Mouse (Mus musculus) intestine, postnatal 0 days (tissue): ENCODE results near the gene H2-D1. TPM values are rescaled to one million over a fixed set of nuclear protein-coding genes. Genes with fewer than 3 reads are reported as not detected.

Source experiments
- ATAC-seq: fragments of 200-750 bp; cut with Nextera tagmentation; 2 replicates; pipeline ENCODE4 v1.8.0; 2017; ENCODE audit warnings: mild to moderate bottlenecking, moderate TSS enrichment, moderate library complexity
- H3K27ac ChIP-seq: fragments of 300-500 bp; sonication (generic); 2 replicates; pipeline ENCODE4 v1.5.1; 2014; ENCODE audit warnings: mild to moderate bottlenecking, low read depth, low read length, moderate library complexity
- H3K27me3 ChIP-seq: fragments of 300-500 bp; sonication (generic); replicated peaks from 2 replicates; pipeline ENCODE4 v1.6.1; 2014; ENCODE audit warnings: low read length, mixed read lengths; ENCODE audit not compliant: control insufficient read depth, insufficient read depth
- H3K36me3 ChIP-seq: fragments of 300-500 bp; sonication (generic); 2 replicates; pipeline ENCODE4 v1.6.1; 2014; ENCODE audit warnings: mild to moderate bottlenecking, moderate library complexity; ENCODE audit not compliant: control insufficient read depth, insufficient read depth
- H3K4me1 ChIP-seq: fragments of 300-500 bp; sonication (generic); replicated peaks from 2 replicates; pipeline ENCODE4 v1.6.1; 2014; ENCODE audit warnings: antibody characterized with exemption, low read length, mixed read lengths; ENCODE audit not compliant: control insufficient read depth, insufficient read depth
- H3K4me2 ChIP-seq: fragments of 300-500 bp; sonication (generic); replicated peaks from 2 replicates; pipeline ENCODE4 v1.6.1; 2014; ENCODE audit warnings: low read depth, mild to moderate bottlenecking, moderate library complexity
- H3K4me3 ChIP-seq: fragments of 300-500 bp; sonication (generic); 2 replicates; pipeline ENCODE4 v1.5.1; 2014; ENCODE audit warnings: low read depth, low read length
- H3K9ac ChIP-seq: fragments of 300-500 bp; sonication (generic); 2 replicates; pipeline ENCODE4 v1.6.1; 2014; ENCODE audit warnings: mild to moderate bottlenecking, low read depth, low read length
- H3K9me3 ChIP-seq: fragments of 300-500 bp; sonication (generic); 2 replicates; pipeline ENCODE4 v1.6.1; 2016; ENCODE audit warnings: mixed run types; ENCODE audit not compliant: control insufficient read depth
- CTCF ChIP-seq: sonication (generic); IDR thresholded peaks from 2 replicates; pipeline ENCODE4 v1.5.1; 2016; ENCODE audit warnings: low read depth, mild to moderate bottlenecking, control low read depth, antibody characterized with exemption, moderate library complexity
- WGBS: fragments of 180-500 bp; shearing (Covaris S2); extraction: QIAGEN DNeasy Blood & Tissue Kit; methylation state at CpG from one replicate; pipeline ENCODE4 v1.1.7; 2014; 5-methylcytosine and 5-hydroxymethylcytosine counted together
- polyA plus RNA-seq: library from polyadenylated mRNA; unstranded; fragments of >200 nt; fragmentation: Nextera tagmentation; extraction: Ambion mirVana; gene quantifications from 2 replicates; pipeline ENCODE4 v1.2.1, GENCODE M21; 2015

Gene H2-D1
- polyA plus RNA-seq, 1 experiment from 2014 or later = 681 TPM

DNA sequence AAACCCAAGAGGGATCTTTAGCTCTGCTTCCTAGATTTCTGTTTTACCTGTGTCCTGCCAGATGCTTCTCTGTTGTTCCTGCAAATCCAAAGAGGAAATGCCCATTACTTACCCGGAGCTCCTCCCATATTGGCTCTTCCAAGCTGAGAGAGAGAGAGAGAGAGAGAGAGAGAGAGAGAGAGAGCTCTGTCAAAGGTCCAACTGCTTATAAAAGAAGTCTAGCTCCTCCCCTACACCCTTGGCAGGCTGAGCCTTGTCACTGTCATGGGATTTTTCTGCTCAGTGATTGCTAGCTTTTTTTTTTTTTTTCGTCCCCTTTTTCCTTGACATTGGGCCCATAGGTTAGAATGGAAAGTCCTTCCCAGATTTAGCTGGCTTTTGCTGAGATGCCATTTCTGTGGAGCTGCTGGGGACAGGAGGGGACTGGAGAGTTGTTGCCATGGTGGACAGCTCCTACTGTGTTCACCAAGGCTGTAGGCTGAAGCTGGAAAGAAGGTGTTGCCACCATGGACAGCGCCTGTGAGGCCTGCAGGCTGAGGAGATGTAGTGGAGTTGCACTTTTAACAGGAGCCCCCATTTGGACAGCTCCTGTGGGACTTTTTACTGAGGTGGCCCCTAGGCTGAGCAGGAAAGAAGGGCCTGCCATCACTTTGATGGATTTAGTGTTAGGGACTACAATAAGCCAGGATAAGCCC lies 7.3 kb downstream of the H2-D1 start:
- 0 out of 2 replicates have a peak, but pooled peaks have one; percentile 39 for ATAC-seq
- H3K4me2 ChIP-seq = no peak overlapping the region
- H3K27me3 ChIP-seq = no peaks in the 10 kb centered on the region
- H3K4me1 ChIP-seq = no peaks in the 10 kb centered on the region
- WGBS = 30% methylated on average over 3 of the region's 3 CpGs
- H3K27ac ChIP-seq = no peak overlapping the region
- no peak for TF ChIP-seq CTCF
- no peaks in the 10 kb centered on the region for H3K9me3 ChIP-seq
- H3K9ac ChIP-seq = no peak overlapping the region
- no peak overlapping the region for H3K4me3 ChIP-seq
- peaks cover 13% of the 10 kb centered on the region; the same call in 1 of the 2 replicates for H3K36me3 ChIP-seq

DNA sequence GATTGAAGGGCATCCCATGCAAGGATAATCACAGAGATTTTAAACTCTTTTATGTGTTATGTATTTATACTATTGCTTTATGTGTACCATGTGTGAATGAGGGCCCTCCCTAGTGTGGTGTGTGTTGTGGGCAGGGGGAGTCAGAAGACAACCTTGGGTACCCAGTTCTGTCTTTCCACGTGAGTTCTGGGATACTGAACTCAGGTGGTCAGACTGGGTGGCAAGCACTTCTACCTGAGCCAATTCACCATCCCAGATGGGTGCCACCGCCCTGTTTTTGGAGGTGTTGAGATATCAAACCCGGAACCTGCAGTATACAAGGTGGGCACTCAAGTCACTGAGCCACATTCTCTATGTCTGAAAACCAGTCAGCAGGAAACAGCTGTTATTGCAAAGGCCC lies 9.7 kb downstream of the H2-D1 start:
- Histone ChIP-seq H3K4me3 (no peak overlapping the region), H3K4me2 (no peak overlapping the region), H3K9me3 (no peaks in the 10 kb centered on the region), H3K36me3 (no peaks in the 10 kb centered on the region), H3K27me3 (0 out of 2 replicates have a peak, but pooled peaks cover 9% of the 10 kb centered on the region), H3K27ac (no peak overlapping the region), H3K9ac (no peak overlapping the region), H3K4me1 (no peaks in the 10 kb centered on the region)
- no peak for ATAC-seq
- no peak for TF ChIP-seq CTCF
- 64% methylated on average over 3 of the region's 3 CpGs for WGBS

DNA sequence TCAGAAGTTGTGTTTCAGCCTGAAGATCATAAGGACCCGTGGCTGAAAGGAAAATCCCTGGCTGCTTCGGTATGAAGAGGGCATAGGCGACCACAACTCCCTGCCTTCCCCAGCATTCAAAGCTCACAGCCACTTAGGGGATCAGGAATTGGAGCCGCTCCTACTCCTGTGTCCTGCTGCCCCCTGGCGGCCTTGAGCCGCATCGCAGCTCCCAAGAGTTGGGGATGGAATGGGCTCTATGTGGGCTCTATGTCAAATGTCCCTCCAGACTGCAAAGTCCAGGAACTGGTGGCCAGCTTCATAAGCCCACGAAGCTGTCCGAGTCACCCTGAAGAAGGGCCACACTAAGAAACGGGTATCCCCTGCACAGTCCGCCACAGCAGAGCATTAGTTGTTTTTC lies 12.2 kb downstream of the H2-D1 start:
- H3K4me3 ChIP-seq = no peak overlapping the region
- H3K27ac ChIP-seq = no peak overlapping the region
- no peaks in the 10 kb centered on the region for H3K4me1 ChIP-seq
- H3K9me3 ChIP-seq = no peaks in the 10 kb centered on the region
- WGBS = 4% methylated on average over 11 of the region's 11 CpGs
- peak; percentile 38; the same call in 1 of the 2 replicates for ATAC-seq
- H3K27me3 ChIP-seq = 0 out of 2 replicates have a peak, but pooled peaks cover 9% of the 10 kb centered on the region
- TF ChIP-seq CTCF = peak; percentile 94
- H3K36me3 ChIP-seq = no peaks in the 10 kb centered on the region
- H3K4me2 ChIP-seq = no peak overlapping the region
- no peak overlapping the region for H3K9ac ChIP-seq

DNA sequence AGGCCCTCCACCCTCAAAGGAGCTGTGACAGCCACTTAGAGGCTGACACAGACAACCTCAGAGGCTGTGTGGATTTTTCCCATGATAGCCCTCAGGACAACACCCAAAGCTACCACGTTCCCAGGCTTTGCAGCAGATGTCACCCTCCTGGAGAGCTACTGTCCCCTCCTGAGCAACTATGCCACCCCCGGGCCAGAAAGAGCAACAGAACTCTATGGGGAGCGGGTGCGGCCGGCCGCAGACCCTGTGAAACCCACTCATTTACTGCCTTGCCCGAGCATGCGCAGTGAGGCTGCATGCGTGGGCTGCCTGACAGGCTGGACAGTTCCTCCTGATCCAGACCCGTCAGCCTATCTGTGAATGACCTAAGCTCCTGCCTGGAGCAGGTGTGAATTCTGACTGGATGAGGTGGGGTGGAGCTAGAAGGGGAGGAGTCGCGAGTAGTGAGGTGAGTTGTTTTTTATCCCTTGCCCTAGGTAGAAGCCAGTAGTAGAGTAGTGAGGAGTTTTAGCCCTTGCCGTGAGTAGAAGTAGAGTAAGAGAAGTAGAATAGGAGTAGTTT lies 13.9 kb downstream of the H2-D1 start:
- ATAC-seq = no peak
- H3K27me3 ChIP-seq = 0 out of 2 replicates have a peak, but pooled peaks cover 9% of the 10 kb centered on the region
- no peaks in the 10 kb centered on the region for H3K36me3 ChIP-seq
- H3K27ac ChIP-seq = no peak overlapping the region
- WGBS = 14% methylated on average over 13 of the region's 13 CpGs
- no peaks in the 10 kb centered on the region for H3K4me1 ChIP-seq
- no peak for TF ChIP-seq CTCF
- H3K4me2 ChIP-seq = no peak overlapping the region
- H3K4me3 ChIP-seq = no peak overlapping the region
- no peaks in the 10 kb centered on the region for H3K9me3 ChIP-seq
- no peak overlapping the region for H3K9ac ChIP-seq

DNA sequence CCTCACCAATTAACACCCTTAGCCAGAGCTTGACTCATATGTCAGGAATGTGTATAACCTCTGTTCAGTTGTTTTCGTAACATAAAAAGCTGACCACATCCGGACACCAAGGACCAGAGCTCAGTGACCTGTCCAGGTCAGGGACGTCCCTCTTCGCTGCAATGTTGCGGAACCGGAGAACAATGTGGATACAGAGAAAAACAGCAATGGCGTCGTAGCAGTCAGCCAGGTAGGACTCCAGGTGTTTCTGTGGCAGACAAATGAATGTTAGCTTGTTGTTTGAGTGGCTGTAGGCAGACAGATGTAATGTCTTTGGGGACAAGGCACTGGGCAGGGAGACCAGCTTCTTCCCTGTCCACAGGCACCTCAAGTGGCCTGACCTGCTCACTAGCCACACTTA lies 15.5 kb downstream of the H2-D1 start:
- TF ChIP-seq CTCF = no peak
- Histone ChIP-seq H3K4me2 (no peak overlapping the region), H3K9me3 (no peaks in the 10 kb centered on the region), H3K36me3 (no peaks in the 10 kb centered on the region), H3K27ac (no peak overlapping the region), H3K4me3 (no peak overlapping the region), H3K9ac (no peak overlapping the region), H3K4me1 (no peaks in the 10 kb centered on the region), H3K27me3 (0 out of 2 replicates have a peak, but pooled peaks cover 9% of the 10 kb centered on the region)
- WGBS = 84% methylated on average over 8 of the region's 8 CpGs
- ATAC-seq = no peak

DNA sequence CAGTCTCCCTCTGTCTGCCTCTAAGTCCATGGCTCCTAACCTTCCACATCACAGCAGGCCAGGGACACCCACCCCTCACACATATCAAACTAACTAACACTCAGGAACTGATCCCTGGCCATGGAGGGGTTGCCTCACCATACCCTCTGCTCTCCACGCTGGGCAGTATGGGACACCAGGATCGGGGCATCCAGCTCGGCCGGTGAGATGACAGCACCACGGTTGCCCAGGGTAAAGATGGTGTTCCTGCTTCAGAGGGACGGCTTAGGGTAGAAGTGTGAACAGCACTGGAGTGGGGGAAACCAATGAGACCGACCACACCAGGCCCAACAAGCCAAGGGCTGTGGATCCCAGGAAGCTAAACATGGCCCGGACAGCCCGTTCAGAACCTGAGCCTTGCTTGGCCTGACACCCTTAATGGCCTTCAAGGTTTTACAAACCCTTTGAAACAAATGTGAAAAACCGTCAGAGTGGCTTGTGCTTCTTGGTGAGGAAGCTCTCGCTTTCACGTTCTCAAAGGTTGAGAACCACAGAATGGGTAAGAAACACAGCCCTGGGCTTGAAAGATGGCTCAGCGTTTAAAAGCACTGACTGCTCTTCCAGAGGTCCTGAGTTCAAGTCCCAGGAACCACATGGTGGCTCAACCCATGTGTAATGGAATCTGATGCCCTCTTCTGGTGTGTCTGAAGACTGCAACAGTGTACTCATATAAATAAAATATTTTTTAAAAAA lies 16.6 kb downstream of the H2-D1 start:
- WGBS = 87% methylated on average over 13 of the region's 13 CpGs
- H3K4me2 ChIP-seq = no peak overlapping the region

More for the DNA sequence above, 16.6 kb downstream of the H2-D1 start:
- Histone ChIP-seq H3K9me3 (no peaks in the 10 kb centered on the region), H3K9ac (no peak overlapping the region), H3K4me1 (no peaks in the 10 kb centered on the region), H3K27ac (no peak overlapping the region), H3K27me3 (0 out of 2 replicates have a peak, but pooled peaks cover 9% of the 10 kb centered on the region), H3K4me3 (no peak overlapping the region), H3K36me3 (no peaks in the 10 kb centered on the region)
- no peak for TF ChIP-seq CTCF
- ATAC-seq = no peak
